Mouse (Mus musculus) layer of hippocampus, postnatal 36 days (tissue): ENCODE measurements around the gene Dnase2a. TPM values are rescaled to one million over a fixed set of nuclear protein-coding genes. Genes with fewer than 3 reads are reported as not detected.

Source experiments
- DNase-seq, 2 experiments: peaks; one replicate each; pipeline ENCODE4 v3.0.0; 2022
- microRNA-seq, 2 experiments: library from miRNA; unstranded; fragments of <30 nt; microRNA quantifications; one replicate each; pipeline ENCODE4 v1.2.0; 2021
- total RNA-seq, 2 experiments: library from RNA; stranded (reverse); gene quantifications; 2 replicates each; pipeline ENCODE4 v1.2.3; 2021

Gene Dnase2a
- total RNA-seq, 2 experiments from 2014 or later, result 3.2 to 3.9 TPM

- DNase-seq, result no peak
Measured at GRCm38 (mm10) chr8:84970135-84970790, 61.9 kb downstream of the Dnase2a start.

- DNase-seq, result no peak
Measured at GRCm38 (mm10) chr8:84970913-84971312, 62.6 kb downstream of the Dnase2a start.

Small RNA genes within 50 kb of the gene (microRNA-seq; reads per million reads assigned to microRNA genes)
- gene Gm24197, result 0.90 to 2.5 reads per million in 2 experiments
- gene Mir7069, result 11.0 to 11.6 reads per million in 2 experiments

Other genes starting within 250 kb of the Dnase2a start
- 1 to 10 TPM; 7.2 to 7.6 TPM for gene Ier2, start 245.7 kb upstream of the Dnase2a start, total RNA-seq
- gene Trmt1, start 222.3 kb upstream of the Dnase2a start, total RNA-seq, result 100 to 1,000 TPM in 1 of 2 experiments, 10 to 100 TPM in 1; 95.2 to 115 TPM
- gene Nacc1, start 220.7 kb upstream of the Dnase2a start, total RNA-seq, result 10 to 100 TPM; 85.9 to 92.2 TPM
- 1 to 10 TPM; 1.2 to 2.0 TPM for gene Lyl1, start 207.1 kb upstream of the Dnase2a start, total RNA-seq
- gene G430095P16Rik, start 185.6 kb upstream of the Dnase2a start, total RNA-seq, result not detected
- 100 to 1,000 TPM; 387 to 434 TPM for gene Nfix, start 108.2 kb upstream of the Dnase2a start, total RNA-seq
- 10 to 100 TPM in 1 of 2 experiments, 1 to 10 TPM in 1; 9.4 to 10.5 TPM for gene Dand5, start 85.7 kb upstream of the Dnase2a start, total RNA-seq
- gene Gadd45gip1, start 77.0 kb upstream of the Dnase2a start, total RNA-seq, result 10 to 100 TPM; 23.2 to 25.7 TPM
- 10 to 100 TPM; 67.9 to 68.5 TPM for gene Rad23a, start 67.9 kb upstream of the Dnase2a start, total RNA-seq
- 100 to 1,000 TPM; 557 to 631 TPM for gene Calr, start 61.6 kb upstream of the Dnase2a start, total RNA-seq
- gene Farsa, start 51.6 kb upstream of the Dnase2a start, total RNA-seq, result 10 to 100 TPM; 51.2 to 52.7 TPM
- gene Syce2, start 36.4 kb upstream of the Dnase2a start, total RNA-seq, result 10 to 100 TPM; 16.1 to 19.7 TPM
- 10 to 100 TPM; 39.5 to 46.3 TPM for gene Gcdh, start 14.6 kb upstream of the Dnase2a start, total RNA-seq
- under 1 TPM in 1 of 2 experiments, not detected in 1; 0.40 TPM for gene Klf1, start 6.6 kb upstream of the Dnase2a start, total RNA-seq
- gene Mast1, start 28.8 kb downstream of the Dnase2a start, total RNA-seq, result 10 to 100 TPM; 79.5 TPM
- 1 to 10 TPM in 1 of 2 experiments, under 1 TPM in 1; 0.77 to 1.0 TPM for gene Rtbdn, start 38.4 kb downstream of the Dnase2a start, total RNA-seq
- not detected for gene Gm49661, start 60.9 kb downstream of the Dnase2a start, total RNA-seq
- 100 to 1,000 TPM; 338 to 356 TPM for gene Prdx2, start 61.0 kb downstream of the Dnase2a start, total RNA-seq
- 10 to 100 TPM; 35.3 to 36.8 TPM for gene Rnaseh2a, start 61.2 kb downstream of the Dnase2a start, total RNA-seq
- gene Junb, start 70.2 kb downstream of the Dnase2a start, total RNA-seq, result 10 to 100 TPM; 59.9 to 73.6 TPM
- gene Hook2, start 82.0 kb downstream of the Dnase2a start, total RNA-seq, result 1 to 10 TPM; 7.8 to 9.7 TPM
- not detected for gene Best2, start 106.0 kb downstream of the Dnase2a start, total RNA-seq
- gene Asna1, start 116.7 kb downstream of the Dnase2a start, total RNA-seq, result 100 to 1,000 TPM; 120 to 121 TPM
- 100 to 1,000 TPM; 133 to 136 TPM for gene Trir, start 118.3 kb downstream of the Dnase2a start, total RNA-seq
- gene Tnpo2, start 128.4 kb downstream of the Dnase2a start, total RNA-seq, result 100 to 1,000 TPM; 147 to 149 TPM
- gene Fbxw9, start 151.5 kb downstream of the Dnase2a start, total RNA-seq, result 10 to 100 TPM; 22.8 to 24.1 TPM
- not detected for gene Gm5741, start 159.4 kb downstream of the Dnase2a start, total RNA-seq
- gene Dhps, start 163.2 kb downstream of the Dnase2a start, total RNA-seq, result 10 to 100 TPM; 52.1 to 60.6 TPM
- gene Wdr83os, start 172.2 kb downstream of the Dnase2a start, total RNA-seq, result 10 to 100 TPM; 55.0 to 65.7 TPM
- gene Wdr83, start 172.7 kb downstream of the Dnase2a start, total RNA-seq, result 10 to 100 TPM; 26.1 to 28.4 TPM
- 10 to 100 TPM; 30.5 to 36.8 TPM for gene Man2b1, start 174.7 kb downstream of the Dnase2a start, total RNA-seq
- gene Zfp791, start 214.5 kb downstream of the Dnase2a start, total RNA-seq, result 1 to 10 TPM; 6.8 to 8.0 TPM
- not detected for gene Cks1brt, start 243.4 kb downstream of the Dnase2a start, total RNA-seq